Mouse (Mus musculus) bone marrow, adult 2 months (tissue): ENCODE data around the gene Slc1a2. TPM values are rescaled to one million over a fixed set of nuclear protein-coding genes. Genes with fewer than 3 reads are reported as not detected.

Experiments used
- H3K27ac ChIP-seq: fragments of 200-500 bp; 2 replicates; pipeline ENCODE4 v1.5.1; 2012; ENCODE audit warnings: low read depth, mild to moderate bottlenecking, control low read depth, inconsistent platforms, low read length; ENCODE audit not compliant: control insufficient read depth, poor library complexity, insufficient read depth
- H3K4me1 ChIP-seq: fragments of 200-500 bp; 2 replicates; pipeline ENCODE4 v1.6.1; 2011; ENCODE audit warnings: low read length; ENCODE audit not compliant: control insufficient read depth, insufficient read depth
- H3K4me3 ChIP-seq: fragments of 200-500 bp; replicated peaks from 2 replicates; pipeline ENCODE3; 2011; ENCODE audit warnings: mild to moderate bottlenecking, low read depth, low read length, control low read depth; ENCODE audit not compliant: control insufficient read depth
- CTCF ChIP-seq: fragments of 200-500 bp; IDR thresholded peaks from 2 replicates; pipeline ENCODE4 v1.5.1; 2011; ENCODE audit warnings: low read length, control low read depth; ENCODE audit not compliant: control insufficient read depth, insufficient read depth
- POLR2A ChIP-seq: fragments of 200-500 bp; IDR thresholded peaks from 2 replicates; pipeline ENCODE4 v1.6.1; 2011; ENCODE audit warnings: low read depth, mild to moderate bottlenecking, control low read depth, low read length, borderline replicate concordance; ENCODE audit not compliant: control insufficient read depth
- WGBS: fragments of 180-500 bp; shearing (Covaris S2); methylation state at CpG from one replicate; pipeline ENCODE4 v1.1.7; 2018; 5-methylcytosine and 5-hydroxymethylcytosine counted together
- polyA plus RNA-seq: library from polyadenylated mRNA; stranded (reverse); fragments of >200 nt; gene quantifications from 2 replicates; pipeline ENCODE4 v1.2.4, GENCODE M21; 2011; ENCODE audit warnings: low replicate concordance; ENCODE audit not compliant: missing spikeins, insufficient read depth, insufficient read length

Gene Slc1a2
- polyA plus RNA-seq, 1 experiment, result 1.2 TPM

- WGBS, result 80% methylated on average over 1 of the region's 1 CpGs
- no peak for TF ChIP-seq POLR2A
- no peak overlapping the region for H3K4me3 ChIP-seq
- no peaks in the 10 kb centered on the region for H3K4me1 ChIP-seq
- H3K27ac ChIP-seq, result no peak overlapping the region
Measured at GRCm38 (mm10) chr2:102634010-102634409, 24.4 kb upstream of the Slc1a2 start.

GRCm38 (mm10) chr2:102635523-102636060 is 22.9 kb upstream of the Slc1a2 start:
- H3K4me1 ChIP-seq, result no peaks in the 10 kb centered on the region
- WGBS, result 78% methylated on average over 3 of the region's 3 CpGs
- no peak for TF ChIP-seq POLR2A
- no peak for TF ChIP-seq CTCF
- H3K27ac ChIP-seq, result no peak overlapping the region
- no peak overlapping the region for H3K4me3 ChIP-seq

GRCm38 (mm10) chr2:102636116-102636600 is 22.3 kb upstream of the Slc1a2 start:
- no peak overlapping the region for H3K4me3 ChIP-seq
- WGBS, result 83% methylated on average over 7 of the region's 7 CpGs
- H3K4me1 ChIP-seq, result no peaks in the 10 kb centered on the region
- no peak overlapping the region for H3K27ac ChIP-seq
- no peak for TF ChIP-seq POLR2A
- TF ChIP-seq CTCF, result no peak

GRCm38 (mm10) chr2:102638140-102638539 is 20.3 kb upstream of the Slc1a2 start:
- no peaks in the 10 kb centered on the region for H3K4me1 ChIP-seq
- 22% methylated on average over 5 of the region's 5 CpGs for WGBS
- no peak overlapping the region for H3K27ac ChIP-seq
- no peak overlapping the region for H3K4me3 ChIP-seq
- TF ChIP-seq POLR2A (no peak), CTCF (no peak)

GRCm38 (mm10) chr2:102638690-102639089 is 19.8 kb upstream of the Slc1a2 start:
- TF ChIP-seq POLR2A (no peak), CTCF (no peak)
- no peak overlapping the region for H3K27ac ChIP-seq
- no peaks in the 10 kb centered on the region for H3K4me1 ChIP-seq
- 62% methylated on average over 2 of the region's 2 CpGs for WGBS
- H3K4me3 ChIP-seq, result no peak overlapping the region

- Histone ChIP-seq H3K4me1 (no peaks in the 10 kb centered on the region), H3K27ac (no peak overlapping the region), H3K4me3 (no peak overlapping the region)
- TF ChIP-seq CTCF (no peak), POLR2A (no peak)
- 83% methylated on average over 10 of the region's 10 CpGs for whole genome bisulfite sequencing
Measured at GRCm38 (mm10) chr2:102648845-102649500, 9.5 kb upstream of the Slc1a2 start.

- no peak overlapping the region for H3K27ac ChIP-seq
- H3K4me1 ChIP-seq, result no peaks in the 10 kb centered on the region
- no peak overlapping the region for H3K4me3 ChIP-seq
- 74% methylated on average over 4 of the region's 4 CpGs for WGBS
- TF ChIP-seq CTCF (no peak), POLR2A (no peak)
Measured at GRCm38 (mm10) chr2:102650322-102650721, 8.1 kb upstream of the Slc1a2 start.

- 77% methylated on average over 8 of the region's 8 CpGs for WGBS
- Histone ChIP-seq H3K4me3 (no peak overlapping the region), H3K27ac (no peak overlapping the region), H3K4me1 (no peaks in the 10 kb centered on the region)
- TF ChIP-seq CTCF, result no peak
- no peak for TF ChIP-seq POLR2A
Measured at GRCm38 (mm10) chr2:102655966-102656725, 2.3 kb upstream of the Slc1a2 start.

GRCm38 (mm10) chr2:102657726-102658125 is 733 bp upstream of the Slc1a2 start:
- 36% methylated on average over 7 of the region's 7 CpGs for WGBS
- Histone ChIP-seq H3K27ac (no peak overlapping the region), H3K4me3 (no peak overlapping the region), H3K4me1 (no peaks in the 10 kb centered on the region)
- TF ChIP-seq POLR2A (no peak), CTCF (no peak)
